Mouse (Mus musculus) CH12.LX (cell line): ENCODE measurements at regions not wholly inside any gene's neighbourhood (a gene's known extent, or its start where the extent isn't known, plus 50 kb on each side); places are given as distances from the start of the nearest gene placed in this dataset.

Experiments used
- DNase-seq: peaks from one replicate; pipeline ENCODE4 v3.0.0-alpha.2; 2013; ENCODE audit errors: extremely low read depth
- H3K27ac ChIP-seq: 2 replicates; pipeline ENCODE4 v1.5.1; 2012; ENCODE audit warnings: low read depth, mild to moderate bottlenecking, control low read depth, moderate library complexity; ENCODE audit not compliant: insufficient read depth
- H3K27me3 ChIP-seq: replicated peaks from 2 replicates; pipeline ENCODE3; 2012; ENCODE audit warnings: inconsistent platforms
- H3K36me3 ChIP-seq, 2 experiments: replicated peaks in 1 of 2; 2 replicates each; pipeline versions ENCODE3 to v1.6.1; 2012; ENCODE audit warnings: inconsistent platforms in 1 of 2, low read length in 1 of 2, mild to moderate bottlenecking in 1 of 2, mixed read lengths in 1 of 2, moderate library complexity in 1 of 2; ENCODE audit not compliant: control insufficient read depth in 1 of 2, insufficient read depth in 1 of 2
- H3K4me1 ChIP-seq, 2 experiments: 2 replicates each; pipeline ENCODE4 v1.6.1; 2012; ENCODE audit warnings: inconsistent platforms in 1 of 2, moderate library complexity in 1 of 2; ENCODE audit not compliant: insufficient read depth in 2 of 2, control insufficient read depth in 1 of 2
- H3K4me2 ChIP-seq: 2 replicates; pipeline ENCODE4 v1.6.1; 2012; ENCODE audit warnings: low read depth, mild to moderate bottlenecking, control low read depth; ENCODE audit not compliant: poor library complexity, insufficient read depth, severe bottlenecking
- H3K4me3 ChIP-seq, 3 experiments: fragments of 150-350 bp in 1 of 3; sonication (generic) in 1 of 3; replicated peaks in 1 of 3; 2 replicates each; pipeline versions ENCODE3 to v1.5.1; 2011 to 2012; ENCODE audit warnings: low read depth in 2 of 3, low read length in 2 of 3, mild to moderate bottlenecking in 2 of 3, moderate library complexity in 2 of 3, control low read depth in 1 of 3, improper control_type of control experiment in 1 of 3, inconsistent platforms in 1 of 3, mixed read lengths in 1 of 3; ENCODE audit not compliant: poor library complexity in 1 of 3
- H3K79me2 ChIP-seq: replicated peaks from 2 replicates; pipeline ENCODE4 v1.6.1; 2012; ENCODE audit warnings: mild to moderate bottlenecking, moderate library complexity; ENCODE audit not compliant: control insufficient read depth, poor library complexity, insufficient read depth, severe bottlenecking; ENCODE audit errors: extremely low read depth
- H3K9ac ChIP-seq: 2 replicates; pipeline ENCODE4 v1.6.1; 2012; ENCODE audit warnings: low read depth, mild to moderate bottlenecking, control low read depth, moderate library complexity; ENCODE audit not compliant: insufficient read depth
- H3K9me3 ChIP-seq: replicated peaks from 2 replicates; pipeline ENCODE3; 2012; ENCODE audit warnings: low read length, inconsistent platforms, mixed read lengths
- CHD2 ChIP-seq: IDR thresholded peaks from 2 replicates; pipeline ENCODE4 v1.6.1; 2011; ENCODE audit warnings: low read length, improper control_type of control experiment
- E2F4 ChIP-seq: IDR thresholded peaks from 2 replicates; pipeline ENCODE4 v1.6.1; 2011; ENCODE audit warnings: low read depth, low read length, improper control_type of control experiment; ENCODE audit not compliant: insufficient replicate concordance
- ELF1 ChIP-seq: IDR thresholded peaks from 2 replicates; pipeline ENCODE4 v1.6.1; 2014; ENCODE audit warnings: low read depth, mild to moderate bottlenecking, inconsistent platforms, low read length, improper control_type of control experiment
- HCFC1 ChIP-seq: IDR thresholded peaks from 2 replicates; pipeline ENCODE4 v1.6.1; 2012; ENCODE audit warnings: low read depth, mild to moderate bottlenecking, inconsistent platforms, low read length, improper control_type of control experiment
- JUN ChIP-seq: IDR thresholded peaks from 2 replicates; pipeline ENCODE4 v1.6.1; 2011; ENCODE audit warnings: low read depth, mild to moderate bottlenecking, low read length, improper control_type of control experiment, moderate library complexity; ENCODE audit not compliant: insufficient read depth
- MAFK ChIP-seq: IDR thresholded peaks from 2 replicates; pipeline ENCODE4 v1.6.1; 2011; ENCODE audit warnings: low read length, improper control_type of control experiment; ENCODE audit not compliant: insufficient replicate concordance
- MAX ChIP-seq: IDR thresholded peaks from 2 replicates; pipeline ENCODE4 v1.6.1; 2011; ENCODE audit warnings: low read length, improper control_type of control experiment
- MEF2A ChIP-seq: IDR thresholded peaks from 2 replicates; pipeline ENCODE4 v1.6.1; 2014; ENCODE audit warnings: low read depth, mild to moderate bottlenecking, inconsistent platforms, low read length, improper control_type of control experiment, borderline replicate concordance
- MYC ChIP-seq: IDR thresholded peaks from 2 replicates; pipeline ENCODE4 v1.6.1; 2011; ENCODE audit warnings: low read depth, mild to moderate bottlenecking, improper control_type of control experiment, low read length
- NRF1 ChIP-seq: IDR thresholded peaks from 2 replicates; pipeline ENCODE4 v1.6.1; 2014; ENCODE audit warnings: low read depth, mild to moderate bottlenecking, inconsistent platforms, low read length, improper control_type of control experiment, moderate library complexity
- PAX5 ChIP-seq: IDR thresholded peaks from 2 replicates; pipeline ENCODE4 v1.6.1; 2012; ENCODE audit warnings: low read length, inconsistent platforms, mixed read lengths
- RCOR1 ChIP-seq: conservative IDR thresholded peaks from 2 replicates; pipeline ENCODE4 v1.6.1; 2012; ENCODE audit warnings: low read depth, mild to moderate bottlenecking, inconsistent platforms, low read length, improper control_type of control experiment
- SIN3A ChIP-seq: IDR thresholded peaks from 2 replicates; pipeline ENCODE4 v1.6.1; 2012; ENCODE audit warnings: low read length, improper control_type of control experiment, inconsistent platforms
- SMC3 ChIP-seq: IDR thresholded peaks from 2 replicates; pipeline ENCODE4 v1.6.1; 2011; ENCODE audit warnings: low read depth, low read length, improper control_type of control experiment
- TBP ChIP-seq: conservative IDR thresholded peaks from 2 replicates; pipeline ENCODE4 v1.6.1; 2011; ENCODE audit warnings: low read depth, low read length, improper control_type of control experiment
- TCF12 ChIP-seq: IDR thresholded peaks from 2 replicates; pipeline ENCODE4 v1.6.1; 2014; ENCODE audit warnings: low read depth, mild to moderate bottlenecking, inconsistent platforms, low read length, improper control_type of control experiment
- ZC3H11A ChIP-seq: IDR thresholded peaks from 2 replicates; pipeline ENCODE4 v1.6.1; 2012; ENCODE audit warnings: low read depth, mild to moderate bottlenecking, inconsistent platforms, low read length, improper control_type of control experiment
- ZMIZ1 ChIP-seq: IDR thresholded peaks from 2 replicates; pipeline ENCODE4 v1.6.1; 2012; ENCODE audit warnings: low read depth, mild to moderate bottlenecking, inconsistent platforms, low read length, improper control_type of control experiment
- ZNF384 ChIP-seq: IDR thresholded peaks from 2 replicates; pipeline ENCODE4 v1.6.1; 2012; ENCODE audit warnings: low read depth, low read length, improper control_type of control experiment, inconsistent platforms
- dilution Hi-C: fragments of 300-500 bp; cut with MboI; formaldehyde crosslinking; loops from 2 replicates; pipeline ENCODE4 v1.14.3; 2020; ENCODE audit warnings: low sequenced_read_pairs; ENCODE audit not compliant: extremely low pct_unique_long_range_greater_than_20kb, extremely low pct_ligation_motif_present
- in situ Hi-C: fragments of 300-500 bp; cut with MboI; formaldehyde crosslinking; loops from 3 replicates; pipeline ENCODE4 v1.14.3; 2019; ENCODE audit warnings: low sequenced_read_pairs, low pct_ligation_motif_present, low pct_unique_long_range_greater_than_20kb, mixed read lengths

DNA sequence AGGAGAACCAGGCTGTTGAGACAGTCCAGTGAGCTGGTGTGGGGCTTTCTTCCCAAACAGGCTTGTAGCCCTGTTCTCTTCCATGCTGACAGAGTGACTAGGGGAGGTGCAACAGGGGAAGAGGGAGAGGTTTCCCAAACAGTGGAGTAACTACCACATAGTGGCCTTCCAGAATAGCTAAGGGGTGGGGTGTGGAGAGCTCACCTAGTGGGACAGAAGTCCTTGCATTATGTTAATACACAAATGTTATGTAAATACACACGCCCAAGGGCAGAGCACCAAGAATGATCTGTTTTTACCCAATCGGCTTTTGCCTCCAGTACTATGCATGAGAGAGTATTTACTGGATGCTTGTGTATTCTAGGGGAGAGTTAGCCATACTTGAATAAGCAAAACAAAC is 226.6 kb upstream of the Hs6st1 start:
- H3K36me3 ChIP-seq: no peaks in the 10 kb centered on the region
- H3K4me2 ChIP-seq: no peak overlapping the region
- TF ChIP-seq CHD2 (no peak), E2F4 (no peak), MAX (no peak), TCF12 (no peak), PAX5 (no peak)
- dilution Hi-C loops (no loop called here), in situ Hi-C loops (loop anchor here (5.0 to 25.0 kb wide), 2 partner anchors 226 to 421 kb away; partner anchors contain the start of genes Hs6st1 and Neurl3)
- H3K4me3 ChIP-seq: no peak overlapping the region
- H3K79me2 ChIP-seq: no peaks in the 10 kb centered on the region
- peaks cover 4 to 9% of the 10 kb centered on the region in 2 experiments for H3K4me1 ChIP-seq
- no peaks in the 10 kb centered on the region for H3K27me3 ChIP-seq
- H3K9me3 ChIP-seq: peaks cover 8% of the 10 kb centered on the region
- no peak for DNase-seq
- H3K9ac ChIP-seq: no peak overlapping the region
- no peak overlapping the region for H3K27ac ChIP-seq

DNA sequence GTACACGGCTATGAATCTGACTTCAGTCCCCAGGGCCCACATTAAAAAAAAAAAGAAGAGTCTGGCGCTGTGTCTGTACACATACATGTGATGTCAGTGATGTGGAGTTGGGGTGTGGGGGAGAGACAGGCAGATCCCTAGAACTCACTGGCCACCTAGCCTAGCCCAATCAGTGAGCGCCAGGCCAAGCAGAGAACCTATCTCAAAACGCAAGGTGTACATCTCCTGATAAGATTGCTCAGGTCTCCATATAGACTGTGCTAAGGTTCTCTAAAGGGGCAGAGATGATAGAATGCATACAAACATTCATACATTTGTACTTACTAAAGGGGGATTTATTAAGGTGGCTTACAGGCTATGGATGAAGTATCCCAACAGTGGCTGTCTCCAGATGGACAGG is 225.5 kb upstream of the Hs6st1 start:
- Histone ChIP-seq H3K79me2 (no peaks in the 10 kb centered on the region), H3K27me3 (no peaks in the 10 kb centered on the region), H3K36me3 (no peaks in the 10 kb centered on the region), H3K27ac (no peak overlapping the region), H3K9me3 (peaks cover 8% of the 10 kb centered on the region), H3K9ac (no peak overlapping the region), H3K4me3 (no peak overlapping the region), H3K4me2 (no peak overlapping the region), H3K4me1 (peaks cover 15 to 17% of the 10 kb centered on the region in 2 experiments)
- dilution Hi-C loops: no loop called here
- in situ Hi-C loops: loop anchor here (5.0 to 25.0 kb wide), 2 partner anchors 225 to 420 kb away; partner anchors contain the start of genes Hs6st1 and Neurl3
- no peak for TF ChIP-seq ZC3H11A
- TF ChIP-seq CHD2: no peak
- no peak for TF ChIP-seq MEF2A
- TF ChIP-seq HCFC1: no peak
- no peak for TF ChIP-seq ELF1
- TF ChIP-seq TBP: no peak
- TF ChIP-seq SMC3: no peak
- no peak for TF ChIP-seq RCOR1
- no peak for TF ChIP-seq MAFK
- TF ChIP-seq MAX: no peak
- TF ChIP-seq SIN3A: no peak
- no peak for TF ChIP-seq PAX5
- TF ChIP-seq NRF1: no peak
- TF ChIP-seq ZNF384: no peak
- no peak for TF ChIP-seq ZMIZ1
- TF ChIP-seq TCF12: no peak
- no peak for TF ChIP-seq JUN
- TF ChIP-seq MYC: no peak
- no peak for DNase-seq
